Mouse (Mus musculus): ENCODE measurements at regions not wholly inside any gene's neighbourhood (a gene's known extent, or its start where the extent isn't known, plus 50 kb on each side); places are given as distances from the start of the nearest gene placed in this dataset.

GRCm38 (mm10) chr8:41785977-41786376 lies 369.1 kb upstream of the Frg1 start:
- DNase-seq (ENCODE audit: low read depth, low spot score): no peak
- ChIA-PET CTCF (no interaction called here), POLR2A (no interaction called here)
- H3K27me3 ChIP-seq: no peaks in the 10 kb centered on the region
- ATAC-seq: no peak
- in situ Hi-C loops (cut with MboI; ENCODE audit: low pct_unique_long_range_greater_than_20kb): loop anchor here (25.0 kb wide), 1 partner anchor 324 kb away; no protein-coding TSS in a partner anchor
- no peak for TF ChIP-seq CTCF (IDR thresholded peaks at IDR 0.05)

GRCm38 (mm10) chr8:41782837-41783236 lies 366.0 kb upstream of the Frg1 start:
- TF ChIP-seq CTCF (IDR thresholded peaks at IDR 0.05): no peak
- H3K27me3 ChIP-seq: peaks cover 3% of the 10 kb centered on the region
- ChIA-PET CTCF (interaction anchor here (1.0 kb wide), 1 partner anchor 19 kb away, joined by 4 read pairs; no protein-coding TSS in a partner anchor), POLR2A (no interaction called here)
- in situ Hi-C loops (cut with MboI; ENCODE audit: low pct_unique_long_range_greater_than_20kb): loop anchor here (25.0 kb wide), 1 partner anchor 321 kb away; no protein-coding TSS in a partner anchor
- DNase-seq (ENCODE audit: low read depth, low spot score) (no peak), ATAC-seq (no peak)

GRCm38 (mm10) chr8:41779459-41779858 lies 362.6 kb upstream of the Frg1 start:
- POLR2A ChIA-PET: no interaction called here
- ATAC-seq (no peak), DNase-seq (ENCODE audit: low read depth, low spot score) (no peak)
- peaks cover 13% of the 10 kb centered on the region for H3K27me3 ChIP-seq
- in situ Hi-C loops (cut with MboI; ENCODE audit: low pct_unique_long_range_greater_than_20kb): loop anchor here (25.0 kb wide), 1 partner anchor 317 kb away; no protein-coding TSS in a partner anchor
- CTCF ChIA-PET: interaction anchor here (1.2 kb wide), 1 partner anchor 84 kb away, joined by 3 read pairs; no protein-coding TSS in a partner anchor
- TF ChIP-seq CTCF (IDR thresholded peaks at IDR 0.05): no peak

GRCm38 (mm10) chr8:41771729-41772128 lies 354.9 kb upstream of the Frg1 start:
- in situ Hi-C loops (cut with MboI; ENCODE audit: low pct_unique_long_range_greater_than_20kb): no loop called here
- peaks cover 19% of the 10 kb centered on the region for H3K27me3 ChIP-seq
- no peak for DNase-seq (ENCODE audit: low read depth, low spot score)
- TF ChIP-seq CTCF (IDR thresholded peaks at IDR 0.05): no peak
- no peak for ATAC-seq
- ChIA-PET POLR2A (no interaction called here), CTCF (no interaction called here)

GRCm38 (mm10) chr8:41753481-41753880 lies 336.6 kb upstream of the Frg1 start:
- TF ChIP-seq CTCF (IDR thresholded peaks at IDR 0.05): no peak
- in situ Hi-C loops (cut with MboI; ENCODE audit: low pct_unique_long_range_greater_than_20kb): no loop called here
- CTCF ChIA-PET: no interaction called here
- DNase-seq (ENCODE audit: low read depth, low spot score): no peak
- POLR2A ChIA-PET: no interaction called here
- peaks cover 5% of the 10 kb centered on the region for H3K27me3 ChIP-seq
- no peak for ATAC-seq

- TF ChIP-seq CTCF (IDR thresholded peaks at IDR 0.05): no peak
- in situ Hi-C loops (cut with MboI; ENCODE audit: low pct_unique_long_range_greater_than_20kb): no loop called here
- H3K27me3 ChIP-seq: peaks cover 3% of the 10 kb centered on the region
- ATAC-seq: no peak
- ChIA-PET CTCF (no interaction called here), POLR2A (no interaction called here)
- no peak for DNase-seq (ENCODE audit: low read depth, low spot score)
Measured at GRCm38 (mm10) chr8:41752641-41753040, 335.8 kb upstream of the Frg1 start.

GRCm38 (mm10) chr8:41747024-41747423 lies 330.1 kb upstream of the Frg1 start:
- DNase-seq (ENCODE audit: low read depth, low spot score) (no peak), ATAC-seq (no peak)
- in situ Hi-C loops (cut with MboI; ENCODE audit: low pct_unique_long_range_greater_than_20kb): no loop called here
- no peak for TF ChIP-seq CTCF (IDR thresholded peaks at IDR 0.05)
- POLR2A ChIA-PET: no interaction called here
- H3K27me3 ChIP-seq: peaks cover 4% of the 10 kb centered on the region
- CTCF ChIA-PET: no interaction called here

GRCm38 (mm10) chr8:41742796-41743670 lies 326.2 kb upstream of the Frg1 start:
- DNase-seq (ENCODE audit: low read depth, low spot score): no peak
- no peak for ATAC-seq
- POLR2A ChIA-PET: no interaction called here
- CTCF ChIA-PET: no interaction called here
- TF ChIP-seq CTCF (IDR thresholded peaks at IDR 0.05): no peak
- H3K27me3 ChIP-seq: peaks cover 4% of the 10 kb centered on the region
- in situ Hi-C loops (cut with MboI; ENCODE audit: low pct_unique_long_range_greater_than_20kb): no loop called here

GRCm38 (mm10) chr8:41717002-41717401 lies 300.1 kb upstream of the Frg1 start:
- in situ Hi-C loops (cut with MboI; ENCODE audit: low pct_unique_long_range_greater_than_20kb): no loop called here
- TF ChIP-seq CTCF (IDR thresholded peaks at IDR 0.05): no peak
- ChIA-PET CTCF (interaction anchor here (0.7 kb wide), 1 partner anchor 102 kb away, joined by 3 read pairs; no protein-coding TSS in a partner anchor), POLR2A (no interaction called here)
- no peak for DNase-seq (ENCODE audit: low read depth, low spot score)
- peaks cover 12% of the 10 kb centered on the region for H3K27me3 ChIP-seq
- ATAC-seq: no peak

GRCm38 (mm10) chr8:41713634-41714330 lies 296.9 kb upstream of the Frg1 start:
- no peak for DNase-seq (ENCODE audit: low read depth, low spot score)
- ChIA-PET POLR2A (no interaction called here), CTCF (no interaction called here)

More at GRCm38 (mm10) chr8:41713634-41714330, 296.9 kb upstream of the Frg1 start:
- peaks cover 12% of the 10 kb centered on the region for H3K27me3 ChIP-seq
- no peak for TF ChIP-seq CTCF (IDR thresholded peaks at IDR 0.05)
- in situ Hi-C loops (cut with MboI; ENCODE audit: low pct_unique_long_range_greater_than_20kb): no loop called here
- no peak for ATAC-seq

All from Patski (cell line).